Mouse (Mus musculus): ENCODE results near the gene Ttc4. TPM values are rescaled to one million over a fixed set of nuclear protein-coding genes. Genes with fewer than 3 reads are reported as not detected.
A peak's percentile ranks its signal among the peaks of the same experiment; 100 is the strongest.

Gene Ttc4
- total RNA-seq (2012; rRNA removed): 49.4 and 54.8 TPM in 2 replicates
- 10 to 100 TPM in 1 of 2 experiments, not detected in 1; 54.8 TPM for polyA plus RNA-seq (2012; ENCODE audit: insufficient read depth in 1 of 2, insufficient read length in 2 of 2, low read depth in 1 of 2, low replicate concordance in 2 of 2, missing spikeins in 1 of 2)

DNA sequence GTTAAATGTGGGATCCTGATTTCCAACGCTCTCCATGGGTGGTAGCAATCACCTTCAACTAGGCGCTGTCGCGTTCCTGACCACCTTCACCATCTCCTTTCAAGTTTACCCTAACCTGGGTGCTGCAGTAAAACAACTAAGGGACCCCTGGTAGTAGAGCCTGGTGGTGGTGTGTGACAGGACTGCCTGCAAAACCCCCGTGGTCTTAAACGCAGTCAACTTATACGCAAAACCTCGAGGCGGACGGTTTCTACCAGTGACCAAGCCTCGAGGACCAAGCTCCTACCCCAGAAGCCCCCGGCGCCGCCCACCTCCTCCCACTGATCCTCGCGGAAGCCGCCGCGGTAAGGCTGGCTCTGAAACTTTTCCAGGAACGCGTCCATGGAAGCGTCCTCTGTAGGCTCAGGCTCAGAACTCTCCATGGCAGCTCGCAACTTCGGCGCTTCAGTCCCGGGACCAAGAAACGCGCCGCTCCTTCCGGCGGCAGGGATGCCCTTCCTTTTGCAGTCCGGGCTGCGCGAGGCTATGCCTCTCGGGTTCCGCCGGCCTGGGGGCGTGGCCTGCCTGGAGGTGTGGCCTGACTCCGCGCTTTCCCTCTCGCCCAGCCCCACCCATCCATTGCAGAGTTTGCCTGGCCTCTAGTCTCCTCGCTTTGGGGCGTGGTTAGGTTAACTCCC is at the start of gene Ttc4:
TSS of gene Ttc4 (minus strand) at position 503 of the 677 bp plus-strand sequence.
- Histone ChIP-seq H3K4me3 (ENCODE audit: control insufficient read depth in 1 of 2, insufficient read depth in 1 of 2, low read depth in 2 of 2, low read length in 2 of 2) (peak within 1 kb of the TSS; percentile 93 to 96), H3K79me2 (ENCODE audit: control insufficient read depth, insufficient read depth, low read length, poor library complexity) (peaks cover 11% of the 10 kb centered on the region), H3K36me3 (ENCODE audit: control insufficient read depth in 1 of 2, insufficient read depth in 2 of 2, low read length in 2 of 2) (peaks cover 2 to 9% of the 10 kb centered on the region in 2 experiments), H3K27ac (ENCODE audit: control insufficient read depth, low read depth, low read length) (peak within 1 kb of the TSS; percentile 50), H3K27me3 (ENCODE audit: control insufficient read depth in 1 of 2, insufficient read depth in 2 of 2, low read length in 2 of 2) (peaks cover 3 to 7% of the 10 kb centered on the region in 2 experiments; a peak in 3 of 4 replicates), H3K9ac (ENCODE audit: control insufficient read depth, low read depth, low read length, poor library complexity, severe bottlenecking) (peak within 1 kb of the TSS; percentile 97), H3K4me1 (ENCODE audit: control insufficient read depth in 1 of 2, insufficient read depth in 2 of 2, low read length in 2 of 2) (peaks cover 4 to 14% of the 10 kb centered on the region in 2 experiments; a peak in 3 of 4 replicates), H3K9me3 (replicated peaks; ENCODE audit: insufficient read depth, low read length) (no peaks in the 10 kb centered on the region)
- no peak for TF ChIP-seq TAL1 (IDR thresholded peaks at IDR 0.05; ENCODE audit: low read length)
- TF ChIP-seq EP300 (IDR thresholded peaks at IDR 0.05; ENCODE audit: low read depth in 1 of 2, low read length in 2 of 2): 0 out of 4 replicates have a peak, but pooled peaks of 1 of the 2 experiments have one; percentile 13
- TF ChIP-seq MYC (IDR thresholded peaks at IDR 0.05; ENCODE audit: low read depth, low read length): peak; percentile 55; the same call in 1 of the 2 replicates
- peak; percentile 76; the same call in 1 of the 2 replicates for TF ChIP-seq POLR2AphosphoS2 (IDR thresholded peaks at IDR 0.05; ENCODE audit: low read length)
- TF ChIP-seq BHLHE40 (IDR thresholded peaks at IDR 0.05; ENCODE audit: borderline replicate concordance, low read depth, low read length): no peak
- no peak for TF ChIP-seq JUND (IDR thresholded peaks at IDR 0.05; ENCODE audit: low read depth, low read length)
- peak; percentile 44; the same call in 1 of the 2 replicates for TF ChIP-seq ETS1 (IDR thresholded peaks at IDR 0.05; ENCODE audit: low read depth, low read length)
- TF ChIP-seq ELF1 (IDR thresholded peaks at IDR 0.05; ENCODE audit: low read depth, low read length): peak; percentile 67; the same call in 1 of the 2 replicates
- no peak for TF ChIP-seq MAX (IDR thresholded peaks at IDR 0.05; ENCODE audit: low read length)
- TF ChIP-seq POLR2AphosphoS5 (IDR thresholded peaks at IDR 0.05; ENCODE audit: borderline replicate concordance, low read depth, low read length): no peak
- TF ChIP-seq CTCF (IDR thresholded peaks at IDR 0.05 in 2 of 3, conservative IDR thresholded peaks at IDR 0.05 in 1 of 3; ENCODE audit: control insufficient read depth in 1 of 3, insufficient read depth in 1 of 3, low read depth in 2 of 3, low read length in 3 of 3, poor library complexity in 1 of 3, severe bottlenecking in 1 of 3): no peak
- peak; percentile 91 for TF ChIP-seq SIN3A (IDR thresholded peaks at IDR 0.05; ENCODE audit: low read length)
- peak; percentile 74; the same call in 1 of the 2 replicates for TF ChIP-seq MAZ (IDR thresholded peaks at IDR 0.05; ENCODE audit: low read depth, low read length)
- TF ChIP-seq SMC3 (IDR thresholded peaks at IDR 0.05; ENCODE audit: low read depth, low read length): no peak
- peak; percentile 87 to 94 for TF ChIP-seq POLR2A (IDR thresholded peaks at IDR 0.05; ENCODE audit: control insufficient read depth in 1 of 2, insufficient read depth in 1 of 2, low read depth in 1 of 2, low read length in 2 of 2, poor library complexity in 1 of 2)
- TF ChIP-seq USF1 (IDR thresholded peaks at IDR 0.05; ENCODE audit: low read depth, low read length): no peak
- peak; percentile 78 for TF ChIP-seq TCF12 (IDR thresholded peaks at IDR 0.05; ENCODE audit: low read depth, low read length)
- no peak for TF ChIP-seq USF2 (IDR thresholded peaks at IDR 0.05; ENCODE audit: borderline replicate concordance in 1 of 2, insufficient read depth in 1 of 2, low read depth in 1 of 2, low read length in 2 of 2)
- TF ChIP-seq MEF2A (IDR thresholded peaks at IDR 0.05; ENCODE audit: extremely low read depth, insufficient replicate concordance, low read depth, low read length, poor library complexity, severe bottlenecking): peak; percentile 46; the same call in 1 of the 2 replicates
- no peak for TF ChIP-seq MAFK (IDR thresholded peaks at IDR 0.05; ENCODE audit: borderline replicate concordance, low read depth, low read length)
- no peak for TF ChIP-seq UBTF (IDR thresholded peaks at IDR 0.05; ENCODE audit: borderline replicate concordance, insufficient read depth, low read depth, low read length)
- TF ChIP-seq NELFE (IDR thresholded peaks at IDR 0.05; ENCODE audit: low read depth, low read length): peak; percentile 93
- TF ChIP-seq MXI1 (IDR thresholded peaks at IDR 0.05; ENCODE audit: low read depth, low read length): peak; percentile 89
- no peak; the same call in 1 of the 2 replicates for TF ChIP-seq KAT2A (conservative IDR thresholded peaks at IDR 0.05; ENCODE audit: low read depth, low read length)
- TF ChIP-seq ZNF384 (IDR thresholded peaks at IDR 0.05; ENCODE audit: low read depth, low read length): no peak
- no peak for TF ChIP-seq RCOR1 (IDR thresholded peaks at IDR 0.05; ENCODE audit: low read depth, low read length)
- TF ChIP-seq GATA1 (IDR thresholded peaks at IDR 0.05; ENCODE audit: low read depth, low read length): no peak
- no peak for TF ChIP-seq CHD1 (IDR thresholded peaks at IDR 0.05; ENCODE audit: low read depth, low read length)
- peak; percentile 95 for TF ChIP-seq HCFC1 (IDR thresholded peaks at IDR 0.05; ENCODE audit: low read depth, low read length)
- peak; percentile 51; the same call in 1 of the 2 replicates for TF ChIP-seq NRF1 (IDR thresholded peaks at IDR 0.05; ENCODE audit: insufficient read depth, low read depth, low read length, poor library complexity, severe bottlenecking)
- TF ChIP-seq ZMIZ1 (IDR thresholded peaks at IDR 0.05; ENCODE audit: low read depth, low read length): peak; percentile 72; the same call in 1 of the 2 replicates
- TF ChIP-seq TBP (IDR thresholded peaks at IDR 0.05; ENCODE audit: low read depth, low read length): peak; percentile 80
- DNase-seq (ENCODE audit: low read depth, low spot score): peak; percentile 97
